Mouse (Mus musculus): Measurements from ENCODE around the gene Pigq.

- TF ChIP-seq CTCF (IDR thresholded peaks at IDR 0.05; ENCODE audit: low read depth, low read length) = no peak
- TF ChIP-seq GATA1 (IDR thresholded peaks at IDR 0.05; ENCODE audit: borderline replicate concordance, low read length) = no peak
- no peak for TF ChIP-seq TAL1 (conservative IDR thresholded peaks at IDR 0.05; ENCODE audit: low read depth, low read length)
- no peak for TF ChIP-seq GATA2 (IDR thresholded peaks at IDR 0.05; ENCODE audit: borderline replicate concordance, low read depth, low read length)
Measured at GRCm38 (mm10) chr17:25954671-25955070, 9.9 kb upstream of the Pigq start.
